Mouse (Mus musculus): ENCODE results near the gene Ptprm. TPM values are rescaled to one million over a fixed set of nuclear protein-coding genes. Genes with fewer than 3 reads are reported as not detected.

Ptprm gene
- polyA plus RNA-seq, 1 experiment from 2014 or later, result 31.4 TPM

- DNase-seq (ENCODE audit: low spot score), result no peak
- no peak overlapping the region for H3K4me3 ChIP-seq (replicated peaks; ENCODE audit: low read length)
- no peaks in the 10 kb centered on the region for H3K27me3 ChIP-seq (ENCODE audit: control insufficient read depth, insufficient read depth, low read length)
- no peak overlapping the region for H3K4me2 ChIP-seq (replicated peaks)
- H3K4me1 ChIP-seq (replicated peaks; ENCODE audit: control insufficient read depth, insufficient read depth, low read length), result no peaks in the 10 kb centered on the region
- H3K27ac ChIP-seq, result no peak overlapping the region
- WGBS, result 80% methylated on average over 12 of the region's 12 CpGs
- no peak for ATAC-seq (ENCODE audit: low FRiP score)
- no peak overlapping the region for H3K9ac ChIP-seq
- no peaks in the 10 kb centered on the region for H3K9me3 ChIP-seq (ENCODE audit: control insufficient read depth, low read length)
- no peaks in the 10 kb centered on the region for H3K36me3 ChIP-seq (replicated peaks; ENCODE audit: control insufficient read depth, insufficient read depth)
Observed at GRCm38 (mm10) chr17:66697650-66698049, 656.6 kb downstream of the Ptprm start.

GRCm38 (mm10) chr17:66696531-66697172 is 657.6 kb downstream of the Ptprm start:
- ATAC-seq (ENCODE audit: low FRiP score) (no peak), DNase-seq (ENCODE audit: low spot score) (no peak)
- WGBS, result 56% methylated on average over 10 of the region's 10 CpGs
- Histone ChIP-seq H3K4me1 (replicated peaks; ENCODE audit: control insufficient read depth, insufficient read depth, low read length) (no peaks in the 10 kb centered on the region), H3K27ac (no peak overlapping the region), H3K4me2 (replicated peaks) (no peak overlapping the region), H3K9ac (no peak overlapping the region), H3K9me3 (ENCODE audit: control insufficient read depth, low read length) (no peaks in the 10 kb centered on the region), H3K36me3 (replicated peaks; ENCODE audit: control insufficient read depth, insufficient read depth) (no peaks in the 10 kb centered on the region), H3K27me3 (ENCODE audit: control insufficient read depth, insufficient read depth, low read length) (no peaks in the 10 kb centered on the region), H3K4me3 (replicated peaks; ENCODE audit: low read length) (no peak overlapping the region)

DNA sequence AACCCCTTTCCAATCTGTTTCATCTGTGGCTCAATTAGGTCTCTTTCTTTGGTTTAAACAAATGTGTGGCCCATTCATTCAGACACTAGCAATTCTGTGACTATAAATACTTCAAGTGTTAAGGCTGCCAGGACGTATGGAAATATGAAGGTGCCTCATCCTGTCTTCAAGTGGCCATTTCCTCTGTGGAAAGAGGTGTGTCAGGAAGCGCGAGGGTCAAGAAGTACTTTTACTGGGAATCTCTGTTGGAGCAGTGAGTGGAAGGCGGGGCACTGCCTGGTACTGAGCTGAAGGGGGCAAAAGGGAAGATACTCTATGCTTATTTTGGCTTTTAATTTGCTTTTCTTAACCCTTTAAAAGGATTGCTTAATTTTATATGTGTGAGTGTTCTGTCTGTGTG is 659.9 kb downstream of the Ptprm start:
- H3K27ac ChIP-seq, result no peak overlapping the region; the same call in 1 of the 2 replicates
- H3K9ac ChIP-seq, result no peak overlapping the region
- H3K27me3 ChIP-seq (ENCODE audit: control insufficient read depth, insufficient read depth, low read length), result no peaks in the 10 kb centered on the region
- peaks cover 2% of the 10 kb centered on the region; the same call in 1 of the 2 replicates for H3K36me3 ChIP-seq (replicated peaks; ENCODE audit: control insufficient read depth, insufficient read depth)
- 80% methylated on average over 4 of the region's 4 CpGs for WGBS
- ATAC-seq (ENCODE audit: low FRiP score), result no peak
- H3K4me1 ChIP-seq (replicated peaks; ENCODE audit: control insufficient read depth, insufficient read depth, low read length), result no peaks in the 10 kb centered on the region
- no peak overlapping the region for H3K4me3 ChIP-seq (replicated peaks; ENCODE audit: low read length)
- H3K9me3 ChIP-seq (ENCODE audit: control insufficient read depth, low read length), result no peaks in the 10 kb centered on the region
- no peak for DNase-seq (ENCODE audit: low spot score)
- no peak overlapping the region for H3K4me2 ChIP-seq (replicated peaks)

DNA sequence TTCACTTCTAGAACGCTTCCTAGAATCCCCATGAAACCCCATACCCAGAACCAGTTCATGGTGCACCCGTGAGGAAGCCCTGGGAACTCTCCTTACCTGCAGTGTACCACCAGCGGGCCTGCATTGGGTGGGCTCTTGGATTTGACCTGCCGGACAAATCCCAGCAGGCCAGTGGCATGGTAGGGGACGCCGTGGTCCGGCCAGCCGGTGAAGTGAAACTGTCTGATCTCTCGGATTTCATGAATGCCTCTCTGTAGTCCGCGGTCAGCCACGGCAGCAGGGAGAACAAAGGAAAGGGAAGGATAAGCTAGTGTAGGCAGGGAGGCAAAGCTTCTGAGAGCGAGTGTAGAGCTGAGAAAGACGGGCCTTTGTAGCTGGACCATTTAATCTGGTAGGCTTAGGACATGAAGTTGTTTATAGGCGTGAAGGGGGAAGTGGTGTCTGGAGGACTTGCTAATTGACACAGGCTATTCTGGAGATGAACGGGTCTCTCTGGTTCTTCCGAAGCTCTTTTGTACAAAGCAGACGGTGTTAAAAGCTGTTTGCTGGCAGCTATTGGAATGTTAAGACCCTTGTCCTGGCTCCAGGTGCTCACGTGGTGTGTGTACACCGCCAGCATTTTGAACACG is 660.5 kb downstream of the Ptprm start:
- H3K27ac ChIP-seq, result peak overlapping the region; percentile 38; the same call in 1 of the 2 replicates
- no peak overlapping the region for H3K9ac ChIP-seq
- no peaks in the 10 kb centered on the region for H3K9me3 ChIP-seq (ENCODE audit: control insufficient read depth, low read length)
- no peak overlapping the region; the same call in 1 of the 2 replicates for H3K4me2 ChIP-seq (replicated peaks)
- no peak for DNase-seq (ENCODE audit: low spot score)
- no peak overlapping the region for H3K4me3 ChIP-seq (replicated peaks; ENCODE audit: low read length)
- ATAC-seq (ENCODE audit: low FRiP score), result peak; percentile 71; the same call in 1 of the 2 replicates
- no peaks in the 10 kb centered on the region for H3K4me1 ChIP-seq (replicated peaks; ENCODE audit: control insufficient read depth, insufficient read depth, low read length)
- 28% methylated on average over 21 of the region's 21 CpGs for WGBS
- peaks cover 7% of the 10 kb centered on the region; the same call in 1 of the 2 replicates for H3K36me3 ChIP-seq (replicated peaks; ENCODE audit: control insufficient read depth, insufficient read depth)
- H3K27me3 ChIP-seq (ENCODE audit: control insufficient read depth, insufficient read depth, low read length), result no peaks in the 10 kb centered on the region

DNA sequence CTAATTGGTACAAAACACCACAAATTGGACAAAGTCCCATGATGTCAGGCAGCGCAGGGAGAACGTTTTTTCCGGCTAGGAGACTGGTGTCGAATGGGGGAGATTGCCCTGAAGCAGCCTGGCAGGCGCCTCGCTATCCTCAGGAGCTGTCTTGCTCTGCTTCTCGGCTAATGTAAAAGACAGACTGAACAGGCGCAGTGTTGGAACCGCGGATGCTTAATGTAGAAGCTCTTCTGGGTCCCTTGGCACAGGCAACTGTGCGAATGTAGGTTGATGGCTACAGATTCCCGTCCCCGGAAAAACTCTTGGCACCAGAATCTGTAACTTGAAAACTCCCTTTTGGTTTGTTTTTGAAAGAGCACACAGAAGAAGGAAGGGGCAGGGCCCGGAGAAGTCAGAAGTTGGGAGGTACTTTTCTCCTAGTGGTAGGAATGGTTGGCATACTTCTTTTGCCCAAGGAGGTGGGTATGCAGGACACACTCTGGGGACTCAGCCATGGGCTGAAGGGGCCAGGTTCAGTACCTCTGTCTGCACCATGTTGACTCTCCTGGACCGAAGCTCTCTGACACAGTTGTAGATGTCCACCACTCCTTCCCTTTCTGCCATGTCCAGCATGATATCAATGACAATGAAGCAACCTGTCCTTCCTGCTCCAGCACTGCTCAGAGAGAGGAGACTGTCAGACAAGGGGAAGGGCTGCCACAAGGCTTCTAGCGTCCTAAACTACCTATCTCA is 661.1 kb downstream of the Ptprm start:
- WGBS, result 84% methylated on average over 16 of the region's 16 CpGs
- DNase-seq (ENCODE audit: low spot score), result no peak
- Histone ChIP-seq H3K27me3 (ENCODE audit: control insufficient read depth, insufficient read depth, low read length) (no peaks in the 10 kb centered on the region), H3K36me3 (replicated peaks; ENCODE audit: control insufficient read depth, insufficient read depth) (peaks cover 8% of the 10 kb centered on the region; the same call in 1 of the 2 replicates), H3K4me3 (replicated peaks; ENCODE audit: low read length) (no peak overlapping the region), H3K4me1 (replicated peaks; ENCODE audit: control insufficient read depth, insufficient read depth, low read length) (no peaks in the 10 kb centered on the region), H3K4me2 (replicated peaks) (no peak overlapping the region), H3K9ac (no peak overlapping the region), H3K27ac (0 out of 2 replicates have a peak overlapping the region, but pooled peaks have one; percentile 38), H3K9me3 (ENCODE audit: control insufficient read depth, low read length) (no peaks in the 10 kb centered on the region)
- ATAC-seq (ENCODE audit: low FRiP score), result no peak

DNA sequence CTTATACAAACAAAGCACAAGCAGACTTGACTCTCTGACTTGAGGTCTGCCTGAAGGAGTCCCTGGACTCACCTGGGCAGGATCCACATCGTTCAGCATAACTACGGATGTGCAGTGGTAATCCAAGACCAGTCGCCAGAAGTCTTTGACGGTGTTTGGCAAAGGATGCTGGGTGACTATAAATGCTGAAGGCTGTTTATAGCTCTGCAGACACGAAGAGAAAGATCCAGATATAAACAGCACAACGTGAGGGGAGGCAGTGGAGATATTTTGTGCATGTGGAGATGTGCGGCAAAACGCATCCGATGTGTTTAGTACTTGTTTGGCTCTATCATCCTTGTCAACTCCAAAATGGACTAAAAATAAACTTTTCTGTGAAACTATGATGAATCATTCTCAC is 666.1 kb downstream of the Ptprm start:
- Histone ChIP-seq H3K9me3 (ENCODE audit: control insufficient read depth, low read length) (no peaks in the 10 kb centered on the region), H3K4me2 (replicated peaks) (no peak overlapping the region), H3K9ac (no peak overlapping the region), H3K4me3 (replicated peaks; ENCODE audit: low read length) (no peak overlapping the region), H3K27ac (peak overlapping the region; percentile 75), H3K4me1 (replicated peaks; ENCODE audit: control insufficient read depth, insufficient read depth, low read length) (peaks cover 6% of the 10 kb centered on the region), H3K27me3 (ENCODE audit: control insufficient read depth, insufficient read depth, low read length) (no peaks in the 10 kb centered on the region), H3K36me3 (replicated peaks; ENCODE audit: control insufficient read depth, insufficient read depth) (peaks cover 8% of the 10 kb centered on the region; the same call in 1 of the 2 replicates)
- no peak for DNase-seq (ENCODE audit: low spot score)
- ATAC-seq (ENCODE audit: low FRiP score), result no peak
- 91% methylated on average over 9 of the region's 9 CpGs for WGBS

DNA sequence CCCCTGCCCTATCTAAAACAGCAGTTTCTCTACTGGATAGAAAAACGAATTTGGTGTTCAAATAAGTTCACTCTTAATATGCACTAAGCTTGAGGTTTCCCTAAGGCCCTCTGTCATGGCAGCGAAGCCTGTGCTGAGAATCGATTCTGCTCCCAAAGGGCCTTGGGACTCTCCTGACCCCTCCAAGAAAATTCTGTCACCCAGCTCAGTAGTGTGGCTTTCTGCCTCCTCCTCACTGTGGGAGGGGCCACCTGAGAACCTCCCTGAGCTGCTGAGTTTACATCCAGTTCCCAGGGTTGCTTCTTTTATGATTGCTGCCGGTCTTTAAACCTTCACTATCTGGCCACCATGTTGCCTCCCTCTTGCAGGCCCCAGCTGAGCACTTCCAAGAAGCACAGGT is 666.7 kb downstream of the Ptprm start:
- no peaks in the 10 kb centered on the region for H3K9me3 ChIP-seq (ENCODE audit: control insufficient read depth, low read length)
- no peak for DNase-seq (ENCODE audit: low spot score)
- no peaks in the 10 kb centered on the region for H3K27me3 ChIP-seq (ENCODE audit: control insufficient read depth, insufficient read depth, low read length)
- 71% methylated on average over 4 of the region's 4 CpGs for WGBS
- no peak overlapping the region for H3K4me3 ChIP-seq (replicated peaks; ENCODE audit: low read length)
- no peak overlapping the region for H3K4me2 ChIP-seq (replicated peaks)
- no peak overlapping the region for H3K9ac ChIP-seq
- peaks cover 8% of the 10 kb centered on the region; the same call in 1 of the 2 replicates for H3K36me3 ChIP-seq (replicated peaks; ENCODE audit: control insufficient read depth, insufficient read depth)
- H3K4me1 ChIP-seq (replicated peaks; ENCODE audit: control insufficient read depth, insufficient read depth, low read length), result peaks cover 6% of the 10 kb centered on the region
- peak overlapping the region; percentile 75 for H3K27ac ChIP-seq
- no peak; the same call in 1 of the 2 replicates for ATAC-seq (ENCODE audit: low FRiP score)

DNA sequence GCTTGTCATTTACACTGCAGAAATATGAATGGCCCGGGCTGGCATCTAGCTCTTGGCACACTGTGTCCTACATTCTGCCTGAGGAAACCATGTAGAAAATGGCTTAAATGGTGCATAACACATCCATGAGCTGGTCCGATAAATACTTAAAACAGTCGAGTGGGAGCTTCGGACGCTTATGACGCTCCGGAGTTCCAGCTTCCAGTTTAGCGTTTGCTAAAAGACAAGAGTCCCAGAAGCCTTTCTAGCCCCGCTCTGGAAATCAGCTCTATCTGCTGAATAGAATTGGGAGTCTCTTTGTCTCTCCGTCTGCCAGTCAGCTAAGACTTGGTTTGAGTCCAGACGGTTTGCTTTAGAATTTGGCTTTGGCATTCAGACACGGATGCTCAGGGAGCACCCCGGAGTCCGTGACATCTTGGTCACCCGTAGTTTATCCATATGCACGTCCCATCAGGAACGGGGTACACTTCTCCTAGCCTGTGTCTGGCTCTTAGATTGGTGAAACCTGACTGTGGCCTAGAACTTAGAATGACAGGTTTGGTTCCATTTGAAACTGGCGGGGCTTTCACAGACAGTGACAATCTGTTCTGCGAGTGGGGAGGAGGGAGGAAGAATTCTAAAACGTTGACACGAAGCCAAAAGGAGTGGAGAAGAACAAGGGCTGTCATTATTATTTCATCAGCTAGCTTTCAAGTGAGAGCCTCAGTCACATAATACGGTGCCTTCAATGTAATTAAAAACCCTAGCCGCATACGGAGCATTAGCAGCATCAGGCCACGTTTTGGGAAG is 667.4 kb downstream of the Ptprm start:
- Histone ChIP-seq H3K4me1 (replicated peaks; ENCODE audit: control insufficient read depth, insufficient read depth, low read length) (peaks cover 6% of the 10 kb centered on the region), H3K9me3 (ENCODE audit: control insufficient read depth, low read length) (no peaks in the 10 kb centered on the region), H3K27me3 (ENCODE audit: control insufficient read depth, insufficient read depth, low read length) (no peaks in the 10 kb centered on the region), H3K4me3 (replicated peaks; ENCODE audit: low read length) (no peak overlapping the region), H3K9ac (no peak overlapping the region), H3K4me2 (replicated peaks) (no peak overlapping the region), H3K36me3 (replicated peaks; ENCODE audit: control insufficient read depth, insufficient read depth) (peaks cover 8% of the 10 kb centered on the region; the same call in 1 of the 2 replicates), H3K27ac (peak overlapping the region; percentile 75)
- ATAC-seq (ENCODE audit: low FRiP score) (peak; percentile 71), DNase-seq (ENCODE audit: low spot score) (peak; percentile 64)
- WGBS, result 46% methylated on average over 25 of the region's 25 CpGs
